Mouse (Mus musculus) small intestine, adult 2 months (tissue): ENCODE results near the gene Cmtm7.

Source experiments
- CTCF ChIP-seq: fragments of 200-500 bp; IDR thresholded peaks from 2 replicates; pipeline ENCODE4 v1.5.1; 2012; ENCODE audit warnings: low read depth, mild to moderate bottlenecking, control low read depth, inconsistent platforms, low read length, moderate library complexity, mixed read lengths; ENCODE audit not compliant: insufficient replicate concordance, insufficient read length; ENCODE audit errors: extremely low read depth
- POLR2A ChIP-seq: fragments of 200-500 bp; IDR thresholded peaks from 2 replicates; pipeline ENCODE4 v1.6.1; 2012; ENCODE audit warnings: low read depth, mild to moderate bottlenecking, control low read depth, inconsistent platforms, low read length, moderate library complexity

DNA sequence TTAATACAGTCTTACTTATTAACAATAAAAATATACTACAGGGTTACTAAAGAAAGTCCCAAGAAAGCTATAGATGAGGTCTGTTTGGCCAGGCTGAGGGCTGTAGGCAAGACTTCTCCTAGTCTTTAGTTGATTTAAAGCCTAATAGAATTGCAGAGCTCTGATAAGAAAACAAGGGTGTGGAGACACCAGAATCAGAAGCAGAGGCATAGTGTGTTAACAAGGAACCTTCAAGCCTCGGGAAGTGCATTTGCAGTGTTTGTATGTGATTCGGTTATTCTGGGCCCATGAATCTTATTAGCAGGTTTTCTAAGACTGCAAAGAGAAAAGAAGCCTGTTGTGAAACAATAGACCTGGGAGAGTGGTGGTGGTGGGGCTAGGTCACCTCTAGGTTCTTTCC, 48.4 kb downstream of the Cmtm7 start:
- TF ChIP-seq POLR2A (no peak), CTCF (no peak)
